Mouse (Mus musculus) E14TG2a.4 (cell line): ENCODE measurements around the gene Vgll4.

Experiments
- CTCF ChIP-seq: conservative IDR thresholded peaks from 2 replicates; pipeline ENCODE4 v1.5.1; 2014; ENCODE audit warnings: low read length
- POU5F1 ChIP-seq: IDR thresholded peaks from 2 replicates; pipeline ENCODE4 v1.6.1; 2014; ENCODE audit warnings: low read length, borderline replicate concordance

- TF ChIP-seq CTCF (peak; percentile 64), POU5F1 (no peak)
These were observed 41.3 kb downstream of the Vgll4 start for GRCm38 (mm10) chr6:114928462-114928861.
